In the genomic region with DNA sequence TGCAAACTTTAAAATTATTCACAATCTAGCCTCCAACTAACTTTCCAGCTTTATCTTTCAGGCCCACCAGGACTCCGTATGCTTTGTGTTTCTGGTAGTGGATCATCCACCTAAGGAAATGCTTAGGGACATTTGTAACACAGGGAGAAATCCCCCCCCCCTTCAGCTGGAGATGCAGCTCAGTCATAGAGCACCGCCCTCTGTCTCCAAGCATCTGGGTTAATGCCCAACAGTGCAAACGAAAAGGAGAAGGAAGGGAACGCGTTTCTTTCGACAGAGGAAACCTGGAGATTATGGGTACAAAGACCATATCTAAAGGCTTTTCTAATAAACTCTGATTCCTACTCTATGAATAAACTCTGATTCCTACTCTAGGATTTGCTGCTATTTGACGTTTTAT, we compare ENCODE assay signal across 24 mouse cellular contexts.
DNase-seq lines count a peak whose midpoint lies in the region; ATAC-seq and TF ChIP-seq lines count a peak whose summit lies in the region.
"Had no signal": no experiment of that assay in that cellular context is flagged by ENCODE, and none has a peak within 500 bp of the region (broad histone marks: within the 10 kb centered on the region; RNA-seq: fewer than 3 reads in every experiment).

No protein-coding gene starts in this region.

- DNase-seq in forebrain, embryonic 10.5 days (ENCODE audit: extremely low spot score, low spot score) = no peak
- DNase-seq in left cerebral cortex, adult 2 months (ENCODE audit: extremely low spot score in 1 of 2, low spot score in 2 of 2) = no peak
- no peak for DNase-seq in left cerebral cortex, adult 18-20 months (ENCODE audit: low spot score in 2 of 2)
- DNase-seq in adrenal gland, adult 8-10 months = no peak
- no peak for DNase-seq in ovary, postnatal 14 days (ENCODE audit: low spot score)
- DNase-seq: adrenal gland, postnatal 36 days; gastrocnemius, postnatal 14 days; heart, postnatal 4 days; kidney, adult 8-10 months; kidney, postnatal 4 days; layer of hippocampus, adult 9-11 months; lung, postnatal 36 days had no signal

- no peak overlapping the region for H3K9ac ChIP-seq in forebrain, embryonic 13.5 days
- H3K9ac ChIP-seq in forebrain, embryonic 15.5 days (replicated peaks) = no peak overlapping the region
- H3K9ac ChIP-seq: embryonic facial prominence, embryonic 13.5 days; hindbrain, embryonic 14.5 days; intestine, embryonic 15.5 days; limb, embryonic 12.5 days; liver, embryonic 15.5 days; midbrain, embryonic 13.5 days had no signal

- H3K36me3 ChIP-seq in forebrain, embryonic 13.5 days (ENCODE audit: poor library complexity, severe bottlenecking) = no peaks in the 10 kb centered on the region
- no peaks in the 10 kb centered on the region for H3K36me3 ChIP-seq in forebrain, embryonic 10.5 days (replicated peaks)
- H3K36me3 ChIP-seq in forebrain, embryonic 15.5 days = no peaks in the 10 kb centered on the region
- H3K36me3 ChIP-seq: embryonic facial prominence, embryonic 13.5 days; intestine, embryonic 15.5 days; limb, embryonic 12.5 days; liver, embryonic 15.5 days; midbrain, embryonic 13.5 days had no signal

- TF ChIP-seq CTCF in left cerebral cortex, adult 2 months (IDR thresholded peaks at IDR 0.05) = no peak

- H3K9me3 ChIP-seq in forebrain, embryonic 13.5 days (replicated peaks) = no peaks in the 10 kb centered on the region
- H3K9me3 ChIP-seq in forebrain, embryonic 10.5 days = no peaks in the 10 kb centered on the region
- H3K9me3 ChIP-seq in forebrain, embryonic 15.5 days = no peaks in the 10 kb centered on the region
- H3K9me3 ChIP-seq: embryonic facial prominence, embryonic 13.5 days; intestine, embryonic 15.5 days; limb, embryonic 12.5 days; liver, embryonic 15.5 days; midbrain, embryonic 13.5 days had no signal

- intact Hi-C loops in left cerebral cortex, adult 2 months (cut with DNase I) = loop anchor here (5.0 kb wide), 1 partner anchor 44 kb away; no protein-coding TSS in a partner anchor

- 0 out of 2 replicates have a peak overlapping the region, but pooled peaks have one; percentile 3 for H3K4me2 ChIP-seq in forebrain, embryonic 13.5 days
- no peak overlapping the region for H3K4me2 ChIP-seq in forebrain, embryonic 15.5 days (replicated peaks)
- H3K4me2 ChIP-seq: embryonic facial prominence, embryonic 13.5 days; heart, embryonic 11.5 days; hindbrain, embryonic 14.5 days; intestine, embryonic 15.5 days; limb, embryonic 12.5 days; liver, embryonic 15.5 days; midbrain, embryonic 13.5 days had no signal

- WGBS in forebrain, embryonic 13.5 days = 71% methylated on average over 7 of the region's 7 CpGs
- WGBS in forebrain, embryonic 10.5 days = 90% methylated on average over 7 of the region's 7 CpGs
- WGBS in forebrain, embryonic 15.5 days = 84% methylated on average over 7 of the region's 7 CpGs

- H3K27me3 ChIP-seq in forebrain, embryonic 13.5 days = no peaks in the 10 kb centered on the region
- no peaks in the 10 kb centered on the region for H3K27me3 ChIP-seq in forebrain, embryonic 10.5 days (ENCODE audit: poor library complexity, severe bottlenecking)
- no peaks in the 10 kb centered on the region for H3K27me3 ChIP-seq in forebrain, embryonic 15.5 days
- H3K27me3 ChIP-seq: embryonic facial prominence, embryonic 13.5 days; intestine, embryonic 15.5 days; limb, embryonic 12.5 days; liver, embryonic 15.5 days; midbrain, embryonic 13.5 days had no signal

- no peak for ATAC-seq in forebrain, embryonic 13.5 days
- ATAC-seq in forebrain, embryonic 15.5 days (replicated peaks) = no peak
- peak; percentile 32 for ATAC-seq in megakaryocyte progenitor cell, adult 5-6 weeks (replicated peaks; ENCODE audit: poor library complexity)
- ATAC-seq: intestine, embryonic 15.5 days had no signal

- peaks cover 13% of the 10 kb centered on the region for H3K4me1 ChIP-seq in forebrain, embryonic 13.5 days
- H3K4me1 ChIP-seq in forebrain, embryonic 10.5 days = no peaks in the 10 kb centered on the region
- peaks cover 19% of the 10 kb centered on the region for H3K4me1 ChIP-seq in forebrain, embryonic 15.5 days
- H3K4me1 ChIP-seq: embryonic facial prominence, embryonic 13.5 days; intestine, embryonic 15.5 days; limb, embryonic 12.5 days; liver, embryonic 15.5 days; midbrain, embryonic 13.5 days had no signal

- peak overlapping the region; percentile 65 for H3K27ac ChIP-seq in forebrain, embryonic 13.5 days
- no peak overlapping the region for H3K27ac ChIP-seq in forebrain, embryonic 10.5 days
- H3K27ac ChIP-seq in left cerebral cortex, adult 2 months = peak overlapping the region; percentile 83
- H3K27ac ChIP-seq in forebrain, embryonic 15.5 days (replicated peaks) = peak overlapping the region; percentile 59
- H3K27ac ChIP-seq: embryonic facial prominence, embryonic 13.5 days; hindbrain, embryonic 14.5 days; intestine, embryonic 15.5 days; kidney, postnatal 0 days; limb, embryonic 12.5 days; liver, embryonic 15.5 days; midbrain, embryonic 13.5 days had no signal

- no peak overlapping the region for H3K4me3 ChIP-seq in forebrain, embryonic 13.5 days
- no peak overlapping the region for H3K4me3 ChIP-seq in forebrain, embryonic 10.5 days
- H3K4me3 ChIP-seq in left cerebral cortex, adult 2 months = no peak overlapping the region
- no peak overlapping the region for H3K4me3 ChIP-seq in forebrain, embryonic 15.5 days
- H3K4me3 ChIP-seq: embryonic facial prominence, embryonic 13.5 days; erythroblast, embryonic 14.5 days; intestine, embryonic 15.5 days; limb, embryonic 12.5 days; liver, embryonic 15.5 days; midbrain, embryonic 13.5 days had no signal
